Mouse (Mus musculus) mature B cell (primary cell): ENCODE results near the gene Thap4.
"Not testable (repeated sequence)": the region's sequence is repeated elsewhere in the genome, so short reads cannot be mapped to it uniquely, and the experiment has no call there.

Experiments
- in situ Hi-C: fragments of 300-500 bp; cut with MboI; formaldehyde crosslinking; loops from 2 replicates; pipeline ENCODE4 v1.14.3; 2019

Thap4 gene

GRCm38 (mm10) chr1:93754573-93755290 lies at the start of gene Thap4:
Gene Thap4 (minus strand): TSS chr1:93754864.
- in situ Hi-C loops: no loop called here

DNA sequence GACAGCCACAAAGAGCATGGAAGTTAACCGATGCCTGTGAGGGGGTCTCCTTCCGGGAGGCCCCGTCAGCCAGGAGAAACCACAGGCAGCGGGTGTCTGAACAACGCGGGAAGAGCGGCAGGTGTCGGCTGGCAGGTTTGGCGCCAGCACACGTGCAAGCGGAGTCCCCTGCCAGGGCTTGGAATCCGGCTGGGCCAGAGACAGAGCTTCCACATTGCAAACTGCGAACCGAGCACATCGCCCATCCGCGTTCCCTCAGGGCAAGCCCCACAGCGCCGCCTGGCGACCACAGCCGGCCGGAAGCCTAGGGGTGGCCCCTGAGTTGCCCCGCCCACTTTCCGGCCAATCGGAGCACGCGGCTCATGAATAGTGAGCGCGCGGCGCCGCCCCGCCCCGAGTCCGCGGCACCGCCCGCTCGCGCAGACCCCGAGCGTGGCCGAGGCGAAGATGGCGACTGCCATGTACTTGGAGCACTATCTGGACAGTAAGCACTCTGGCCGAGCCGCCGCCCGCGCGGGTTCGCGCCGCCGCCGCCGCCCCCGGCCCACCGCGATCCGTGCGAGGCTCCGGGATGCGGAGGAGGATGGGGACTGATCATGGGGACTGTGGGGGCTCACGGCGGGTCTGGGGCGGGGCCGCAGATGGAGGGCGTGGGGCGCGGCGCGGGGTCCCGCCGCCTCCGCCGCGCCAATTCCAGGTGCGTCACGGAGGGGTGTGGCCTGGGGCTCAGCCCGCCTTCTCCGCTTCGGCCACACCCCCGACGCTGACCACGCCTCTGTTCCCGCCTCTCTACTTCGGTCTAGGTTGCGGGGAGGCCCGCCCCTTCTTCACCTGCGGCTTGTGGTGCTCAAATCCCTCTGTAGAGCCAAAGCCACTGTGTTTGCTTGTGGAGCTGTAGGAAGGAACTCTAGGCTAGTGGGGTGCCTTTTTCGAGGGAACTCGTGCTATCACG lies 49.2 kb upstream of the Thap4 start, which contains the start of gene Ing5:
Gene Ing5, plus strand, starts transcription at position 410 of the 952 bp plus-strand sequence.
- in situ Hi-C loops: loop anchor here (25.0 kb wide), 1 partner anchor 892 kb away; the partner anchor contains the start of genes Ankmy1, Dusp28 and Rnpepl1

DNA sequence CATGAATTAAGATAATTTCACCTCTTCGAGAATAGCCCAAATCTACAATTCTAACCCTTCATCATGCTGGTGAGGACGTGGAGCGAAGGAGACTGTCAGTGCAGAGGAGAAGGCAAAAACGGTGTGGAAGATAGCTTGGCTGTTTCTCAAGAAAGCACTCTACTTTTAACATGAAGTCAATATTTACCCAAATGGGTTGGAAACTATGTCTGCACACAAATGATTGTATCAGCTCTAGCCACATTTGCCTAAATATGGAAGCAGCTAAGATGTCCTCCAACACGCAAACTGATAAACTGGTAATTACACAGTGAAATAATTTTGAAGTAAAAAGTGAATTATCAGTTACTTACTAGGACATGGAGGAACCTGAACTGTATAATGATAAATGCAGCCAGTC lies 48.1 kb upstream of the Thap4 start:
- in situ Hi-C loops: loop anchor here (25.0 kb wide), 1 partner anchor 890 kb away; the partner anchor contains the start of genes Ankmy1, Dusp28 and Rnpepl1

DNA sequence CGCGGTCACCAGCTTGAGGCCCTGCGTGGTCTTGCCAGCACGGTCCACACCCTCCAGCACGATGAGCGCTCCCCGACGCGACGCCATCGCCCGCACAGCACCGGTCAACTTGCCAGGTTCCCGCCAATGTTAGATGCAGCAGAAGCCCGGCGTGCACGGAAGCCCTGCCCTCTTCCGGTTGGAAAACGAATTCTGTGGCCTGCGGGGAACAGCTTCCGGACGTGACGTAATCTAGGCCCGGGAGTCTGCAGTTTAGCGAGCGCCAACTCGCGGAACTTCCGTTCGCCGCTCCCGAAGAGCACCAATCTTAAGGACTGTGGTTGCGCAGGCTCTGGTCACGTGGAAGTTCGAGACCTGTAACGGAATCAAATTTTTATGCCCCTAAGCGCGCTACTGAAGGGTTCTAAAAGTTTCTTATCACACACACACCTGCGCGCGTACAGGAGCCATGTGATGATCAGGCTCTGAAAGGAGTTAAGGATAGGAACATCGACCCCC lies 47.1 kb upstream of the Thap4 start, which contains the start of gene Dtymk:
Gene Dtymk, minus strand, starts transcription at position 194 of the 498 bp plus-strand sequence.
- in situ Hi-C loops: loop anchor here (25.0 kb wide), 1 partner anchor 889 kb away; the partner anchor contains the start of genes Ankmy1, Dusp28 and Rnpepl1

GRCm38 (mm10) chr1:93800670-93801503 lies 46.2 kb upstream of the Thap4 start:
- in situ Hi-C loops: loop anchor here (25.0 kb wide), 1 partner anchor 889 kb away; the partner anchor contains the start of genes Ankmy1, Dusp28 and Rnpepl1

DNA sequence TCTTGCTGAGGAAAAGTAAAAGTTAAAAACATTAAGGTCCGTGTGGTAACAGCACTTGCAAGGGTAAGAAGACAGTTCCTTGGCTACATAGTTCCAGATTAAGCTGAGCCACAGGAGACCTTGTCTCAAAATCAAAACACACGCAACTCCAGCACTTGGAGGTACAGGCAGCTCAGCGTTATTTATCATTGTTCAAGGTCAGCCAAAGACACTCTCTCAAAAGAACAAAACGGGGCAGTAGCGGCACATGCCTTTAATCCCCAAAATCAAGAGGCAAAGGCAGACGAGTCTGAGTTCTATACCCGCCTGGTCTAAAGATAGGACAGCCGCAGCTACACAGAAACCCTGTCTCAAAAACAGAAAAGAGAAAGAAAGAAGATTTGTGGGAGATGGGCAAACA lies 41.2 kb upstream of the Thap4 start:
- in situ Hi-C loops: no loop called here

- in situ Hi-C loops: no loop called here
Observed at GRCm38 (mm10) chr1:93794526-93794925, 39.9 kb upstream of the Thap4 start.

- in situ Hi-C loops: no loop called here
Observed at GRCm38 (mm10) chr1:93786912-93787311, 32.2 kb upstream of the Thap4 start.

DNA sequence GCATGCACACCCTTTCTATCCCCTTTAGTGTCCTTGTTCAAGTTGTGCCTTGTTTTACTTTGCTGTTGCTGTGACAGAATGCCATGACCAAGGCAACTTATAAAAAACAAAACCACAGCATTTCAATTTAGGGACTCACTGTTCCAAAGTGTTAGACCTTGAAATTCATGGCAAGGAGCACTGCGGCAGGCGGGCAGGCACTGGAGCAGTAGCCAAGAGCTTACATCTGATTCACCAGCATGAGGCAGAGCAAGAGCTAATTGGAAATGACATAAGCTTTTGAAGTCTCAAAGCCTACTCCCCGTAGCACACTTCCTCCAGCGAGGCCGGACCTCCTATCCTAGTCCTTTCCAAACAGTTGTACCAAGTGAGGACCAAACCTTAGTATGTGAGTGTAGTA lies 22.0 kb upstream of the Thap4 start:
- in situ Hi-C loops: no loop called here

DNA sequence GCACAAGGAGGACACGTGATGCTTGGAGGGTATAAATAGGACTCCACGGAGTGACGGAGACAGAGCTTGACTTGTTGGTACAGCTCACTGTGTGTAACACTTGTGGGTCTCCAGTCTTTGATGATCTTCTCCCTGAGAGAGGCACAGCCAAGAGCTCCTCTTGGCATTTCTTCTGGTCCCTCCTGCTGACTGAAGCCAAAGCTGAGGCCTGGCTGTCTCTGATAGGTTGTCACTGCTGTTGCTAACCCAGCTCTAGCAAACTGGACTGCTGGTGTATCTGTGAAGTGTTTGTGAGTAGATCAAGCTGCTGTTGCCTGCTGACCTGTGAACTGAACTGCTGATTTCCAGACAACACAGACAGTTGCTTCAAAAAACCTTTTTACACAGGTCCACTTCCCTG lies 15.2 kb upstream of the Thap4 start:
- in situ Hi-C loops: no loop called here

DNA sequence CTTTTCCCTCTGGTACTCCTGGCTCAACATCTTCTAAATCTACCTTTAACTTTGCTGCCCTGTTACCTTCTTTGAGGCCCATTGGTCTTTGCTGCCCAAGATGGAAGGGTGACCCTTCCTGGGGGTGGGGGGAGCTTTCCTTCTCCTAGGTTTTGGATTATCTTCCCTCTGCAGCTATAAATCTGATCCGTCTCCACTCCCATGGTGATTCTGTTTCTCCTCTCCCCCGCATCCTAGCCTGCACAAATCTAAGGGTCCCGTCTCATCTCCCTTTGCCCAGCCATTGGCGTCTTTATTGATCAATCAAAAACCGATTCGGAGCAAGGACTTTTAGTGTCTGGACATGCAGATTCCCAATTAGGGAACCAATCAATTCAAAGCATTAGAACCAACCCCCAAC lies 12.9 kb upstream of the Thap4 start:
- in situ Hi-C loops: no loop called here

DNA sequence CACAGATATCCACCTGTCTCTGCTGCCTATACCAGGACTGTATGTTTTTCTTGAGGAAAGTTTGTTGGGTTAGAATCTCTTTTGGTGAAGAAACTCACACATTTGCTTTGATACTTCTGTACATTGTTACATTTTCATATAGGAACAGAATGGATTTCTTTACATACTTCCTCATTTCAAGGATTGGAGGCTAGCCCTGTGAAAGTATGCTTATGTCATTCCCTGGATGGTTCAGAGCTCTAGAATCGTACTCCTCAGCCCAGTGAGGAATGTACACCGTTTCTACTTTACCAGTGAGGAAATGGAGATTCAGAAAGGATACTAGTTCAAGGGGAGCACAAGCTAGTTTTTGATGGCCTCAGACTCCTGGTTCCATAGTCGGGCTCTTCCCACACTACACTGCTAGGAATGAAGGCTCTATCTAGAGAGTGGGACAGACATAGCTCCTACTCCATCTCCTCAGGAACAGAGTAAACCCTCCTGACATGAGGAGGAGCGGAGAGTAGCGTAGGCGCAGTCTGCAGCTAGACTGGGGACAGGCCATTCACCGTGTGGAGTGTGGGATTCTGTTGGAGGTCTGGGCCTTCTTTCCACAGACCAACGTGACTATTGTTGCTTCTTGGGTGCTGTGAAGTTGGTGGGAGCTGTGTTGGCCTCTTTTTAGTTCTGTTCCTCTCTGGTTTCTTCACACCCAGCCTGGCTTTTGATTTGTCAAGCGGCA lies 10.4 kb upstream of the Thap4 start:
- in situ Hi-C loops: no loop called here

- in situ Hi-C loops: not testable (repeated sequence)
Observed at GRCm38 (mm10) chr1:93763531-93763930, 8.9 kb upstream of the Thap4 start.

- in situ Hi-C loops: no loop called here
Observed at GRCm38 (mm10) chr1:93760076-93760475, 5.4 kb upstream of the Thap4 start.

- in situ Hi-C loops: no loop called here
Observed at GRCm38 (mm10) chr1:93756154-93756553, 1.5 kb upstream of the Thap4 start.

GRCm38 (mm10) chr1:93755618-93756017 lies 954 bp upstream of the Thap4 start:
- in situ Hi-C loops: no loop called here

DNA sequence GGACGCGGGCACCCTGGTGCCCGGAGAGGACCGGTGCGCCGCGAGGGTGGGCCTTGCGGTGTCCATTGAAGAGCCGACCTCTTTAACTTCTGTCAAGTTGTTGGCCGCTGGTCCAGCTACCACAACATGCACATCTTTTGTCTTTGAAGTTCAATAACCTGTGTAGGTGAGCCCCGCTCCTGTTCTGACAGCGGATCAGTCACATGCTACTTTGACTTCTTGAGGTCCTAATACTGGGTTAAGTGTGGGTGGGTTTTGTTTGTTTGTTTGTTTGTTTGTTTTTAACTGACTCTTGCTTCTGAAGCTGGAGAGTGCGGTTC lies 587 bp upstream of the Thap4 start:
- in situ Hi-C loops: no loop called here

- in situ Hi-C loops: no loop called here
Observed at GRCm38 (mm10) chr1:93753911-93754572, 622 bp downstream of the Thap4 start.

GRCm38 (mm10) chr1:93751290-93751689 lies 3.4 kb downstream of the Thap4 start, which contains the start of gene Atg4b:
Gene Atg4b (plus strand): TSS chr1:93751500.
- in situ Hi-C loops: no loop called here

- in situ Hi-C loops: no loop called here
Observed at GRCm38 (mm10) chr1:93748539-93748938, 6.1 kb downstream of the Thap4 start.
